Mouse (Mus musculus): ENCODE measurements at regions not wholly inside any gene's neighbourhood (a gene's known extent, or its start where the extent isn't known, plus 50 kb on each side); places are given as distances from the start of the nearest gene placed in this dataset.

GRCm38 (mm10) chr10:43684247-43685033 lies 106.4 kb downstream of the Cd24a start:
- no peaks in the 10 kb centered on the region for H3K27me3 ChIP-seq (replicated peaks; ENCODE audit: control insufficient read depth, insufficient read depth, low read length)
- no peak overlapping the region for H3K27ac ChIP-seq (ENCODE audit: low read depth, low read length)
- peak; percentile 79 for ATAC-seq
- no peaks in the 10 kb centered on the region; the same call in 1 of the 2 replicates for H3K4me1 ChIP-seq (replicated peaks; ENCODE audit: control insufficient read depth, insufficient read depth, low read length)
- no peaks in the 10 kb centered on the region for H3K36me3 ChIP-seq (ENCODE audit: control insufficient read depth, insufficient read depth)
- TF ChIP-seq CTCF (IDR thresholded peaks at IDR 0.05; ENCODE audit: low read depth), result no peak
- WGBS, result 33% methylated on average over 12 of the region's 12 CpGs
- no peak overlapping the region for H3K4me2 ChIP-seq (replicated peaks; ENCODE audit: low read depth)
- no peak overlapping the region for H3K4me3 ChIP-seq (ENCODE audit: low read depth, low read length)
- H3K9ac ChIP-seq (ENCODE audit: low read depth, low read length), result no peak overlapping the region
- H3K9me3 ChIP-seq (ENCODE audit: control insufficient read depth), result no peaks in the 10 kb centered on the region

GRCm38 (mm10) chr10:43689161-43689913 lies 111.3 kb downstream of the Cd24a start:
- Histone ChIP-seq H3K4me2 (replicated peaks; ENCODE audit: low read depth) (peak overlapping the region; percentile 41), H3K27ac (ENCODE audit: low read depth, low read length) (no peak overlapping the region), H3K9ac (ENCODE audit: low read depth, low read length) (no peak overlapping the region), H3K27me3 (replicated peaks; ENCODE audit: control insufficient read depth, insufficient read depth, low read length) (no peaks in the 10 kb centered on the region), H3K9me3 (ENCODE audit: control insufficient read depth) (no peaks in the 10 kb centered on the region), H3K36me3 (ENCODE audit: control insufficient read depth, insufficient read depth) (no peaks in the 10 kb centered on the region), H3K4me1 (replicated peaks; ENCODE audit: control insufficient read depth, insufficient read depth, low read length) (no peaks in the 10 kb centered on the region; the same call in 1 of the 2 replicates), H3K4me3 (ENCODE audit: low read depth, low read length) (no peak overlapping the region)
- 7% methylated on average over 10 of the region's 10 CpGs for WGBS
- TF ChIP-seq CTCF (IDR thresholded peaks at IDR 0.05; ENCODE audit: low read depth), result no peak
- no peak for ATAC-seq

GRCm38 (mm10) chr10:43689914-43690316 lies 111.8 kb downstream of the Cd24a start:
- no peaks in the 10 kb centered on the region for H3K27me3 ChIP-seq (replicated peaks; ENCODE audit: control insufficient read depth, insufficient read depth, low read length)
- H3K27ac ChIP-seq (ENCODE audit: low read depth, low read length), result no peak overlapping the region
- H3K4me2 ChIP-seq (replicated peaks; ENCODE audit: low read depth), result peak overlapping the region; percentile 41
- no peak for TF ChIP-seq CTCF (IDR thresholded peaks at IDR 0.05; ENCODE audit: low read depth)
- H3K36me3 ChIP-seq (ENCODE audit: control insufficient read depth, insufficient read depth), result no peaks in the 10 kb centered on the region
- no peak overlapping the region for H3K4me3 ChIP-seq (ENCODE audit: low read depth, low read length)
- H3K9ac ChIP-seq (ENCODE audit: low read depth, low read length), result no peak overlapping the region
- ATAC-seq, result no peak
- no peaks in the 10 kb centered on the region; the same call in 1 of the 2 replicates for H3K4me1 ChIP-seq (replicated peaks; ENCODE audit: control insufficient read depth, insufficient read depth, low read length)
- 27% methylated on average over 8 of the region's 8 CpGs for WGBS
- H3K9me3 ChIP-seq (ENCODE audit: control insufficient read depth), result no peaks in the 10 kb centered on the region

- Histone ChIP-seq H3K4me3 (ENCODE audit: low read depth, low read length) (no peak overlapping the region), H3K9ac (ENCODE audit: low read depth, low read length) (no peak overlapping the region), H3K4me1 (replicated peaks; ENCODE audit: control insufficient read depth, insufficient read depth, low read length) (no peaks in the 10 kb centered on the region; the same call in 1 of the 2 replicates), H3K9me3 (ENCODE audit: control insufficient read depth) (no peaks in the 10 kb centered on the region), H3K27me3 (replicated peaks; ENCODE audit: control insufficient read depth, insufficient read depth, low read length) (no peaks in the 10 kb centered on the region), H3K36me3 (ENCODE audit: control insufficient read depth, insufficient read depth) (no peaks in the 10 kb centered on the region), H3K4me2 (replicated peaks; ENCODE audit: low read depth) (peak overlapping the region; percentile 25; the same call in 1 of the 2 replicates), H3K27ac (ENCODE audit: low read depth, low read length) (peak overlapping the region; percentile 11; the same call in 1 of the 2 replicates)
- no peak for TF ChIP-seq CTCF (IDR thresholded peaks at IDR 0.05; ENCODE audit: low read depth)
- WGBS, result 19% methylated on average over 5 of the region's 5 CpGs
- ATAC-seq, result peak; percentile 69
Observed at GRCm38 (mm10) chr10:43693974-43694373, 115.9 kb downstream of the Cd24a start.

GRCm38 (mm10) chr10:43694508-43694907 lies 116.4 kb downstream of the Cd24a start:
- Histone ChIP-seq H3K4me1 (replicated peaks; ENCODE audit: control insufficient read depth, insufficient read depth, low read length) (no peaks in the 10 kb centered on the region), H3K27me3 (replicated peaks; ENCODE audit: control insufficient read depth, insufficient read depth, low read length) (no peaks in the 10 kb centered on the region), H3K4me3 (ENCODE audit: low read depth, low read length) (no peak overlapping the region), H3K9ac (ENCODE audit: low read depth, low read length) (no peak overlapping the region), H3K9me3 (ENCODE audit: control insufficient read depth) (no peaks in the 10 kb centered on the region), H3K27ac (ENCODE audit: low read depth, low read length) (peak overlapping the region; percentile 11; the same call in 1 of the 2 replicates), H3K36me3 (ENCODE audit: control insufficient read depth, insufficient read depth) (no peaks in the 10 kb centered on the region), H3K4me2 (replicated peaks; ENCODE audit: low read depth) (peak overlapping the region; percentile 25; the same call in 1 of the 2 replicates)
- WGBS, result 38% methylated on average over 6 of the region's 6 CpGs
- TF ChIP-seq CTCF (IDR thresholded peaks at IDR 0.05; ENCODE audit: low read depth), result no peak
- no peak for ATAC-seq

GRCm38 (mm10) chr10:43695470-43695869 lies 117.4 kb downstream of the Cd24a start:
- H3K9me3 ChIP-seq (ENCODE audit: control insufficient read depth), result no peaks in the 10 kb centered on the region
- H3K27ac ChIP-seq (ENCODE audit: low read depth, low read length), result no peak overlapping the region
- ATAC-seq, result no peak
- H3K4me1 ChIP-seq (replicated peaks; ENCODE audit: control insufficient read depth, insufficient read depth, low read length), result no peaks in the 10 kb centered on the region
- 70% methylated on average over 10 of the region's 10 CpGs for WGBS
- no peak for TF ChIP-seq CTCF (IDR thresholded peaks at IDR 0.05; ENCODE audit: low read depth)
- H3K4me3 ChIP-seq (ENCODE audit: low read depth, low read length), result no peak overlapping the region
- no peaks in the 10 kb centered on the region for H3K36me3 ChIP-seq (ENCODE audit: control insufficient read depth, insufficient read depth)
- H3K4me2 ChIP-seq (replicated peaks; ENCODE audit: low read depth), result no peak overlapping the region
- H3K9ac ChIP-seq (ENCODE audit: low read depth, low read length), result no peak overlapping the region
- no peaks in the 10 kb centered on the region for H3K27me3 ChIP-seq (replicated peaks; ENCODE audit: control insufficient read depth, insufficient read depth, low read length)
